Mouse (Mus musculus) spleen, postnatal 14 days (tissue): Measurements from ENCODE around the gene Dpf1.

ENCODE experiments used
- DNase-seq, 2 experiments: peaks; one replicate each; pipeline ENCODE4 v3.0.0; 2021 to 2022; ENCODE audit warnings: low spot score in 2 of 2

The Dpf1 gene

DNA sequence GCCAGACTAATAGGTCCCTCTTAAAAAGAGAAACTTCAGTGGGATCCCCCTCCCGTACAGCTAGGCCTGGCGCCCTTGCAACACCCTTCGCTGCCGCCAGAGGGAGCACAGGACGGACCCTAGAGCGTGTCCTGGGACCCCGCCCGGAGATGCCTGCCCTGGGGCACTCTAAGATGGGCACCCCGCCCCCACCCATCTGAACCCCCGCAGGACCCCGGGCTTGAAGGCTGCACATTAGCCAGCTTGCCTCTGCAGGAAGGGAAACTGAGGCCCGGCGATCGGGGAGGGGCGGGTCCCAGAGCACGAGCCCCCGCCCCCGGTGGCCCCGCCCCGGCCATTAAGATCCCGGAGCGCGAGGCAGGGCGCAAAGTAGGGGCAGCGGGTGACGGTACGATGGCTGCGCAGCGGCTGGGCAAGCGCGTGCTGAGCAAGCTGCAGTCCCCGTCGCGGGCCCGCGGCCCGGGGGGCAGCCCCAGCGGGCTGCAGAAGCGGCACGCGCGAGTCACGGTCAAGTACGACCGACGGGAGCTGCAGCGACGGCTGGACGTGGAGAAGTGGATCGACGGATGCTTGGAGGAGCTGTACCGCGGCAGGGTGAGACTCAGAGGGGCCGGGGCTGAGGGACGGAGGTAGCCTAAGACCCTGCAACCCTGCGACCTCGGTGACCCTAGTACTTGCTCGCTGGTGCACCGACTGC lies 14.7 kb upstream of the Dpf1 start, which contains the start of gene Ppp1r14a:
Gene Ppp1r14a (plus strand): TSS at position 367 of the 697 bp plus-strand sequence.
- DNase-seq, result peak; percentile 57 to 68

DNA sequence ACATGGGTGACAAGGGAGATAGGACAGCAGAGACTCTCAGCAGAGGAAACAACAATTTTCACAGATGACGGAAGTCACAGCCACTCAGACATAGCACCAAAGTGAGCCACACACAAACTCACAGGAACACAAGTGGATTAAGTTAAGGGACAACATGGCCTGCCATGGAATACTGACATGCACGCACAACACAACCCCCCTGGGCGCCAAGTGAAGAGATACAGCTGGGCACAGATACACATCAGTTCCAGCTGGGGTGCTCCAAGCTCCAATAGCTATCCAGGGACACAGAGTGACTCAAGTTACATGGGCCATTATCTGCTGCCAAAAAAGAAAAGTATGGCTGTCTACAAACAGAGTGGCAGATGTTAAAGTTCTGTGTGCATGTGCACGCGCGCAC lies 13.9 kb upstream of the Dpf1 start:
- DNase-seq, result no peak

DNA sequence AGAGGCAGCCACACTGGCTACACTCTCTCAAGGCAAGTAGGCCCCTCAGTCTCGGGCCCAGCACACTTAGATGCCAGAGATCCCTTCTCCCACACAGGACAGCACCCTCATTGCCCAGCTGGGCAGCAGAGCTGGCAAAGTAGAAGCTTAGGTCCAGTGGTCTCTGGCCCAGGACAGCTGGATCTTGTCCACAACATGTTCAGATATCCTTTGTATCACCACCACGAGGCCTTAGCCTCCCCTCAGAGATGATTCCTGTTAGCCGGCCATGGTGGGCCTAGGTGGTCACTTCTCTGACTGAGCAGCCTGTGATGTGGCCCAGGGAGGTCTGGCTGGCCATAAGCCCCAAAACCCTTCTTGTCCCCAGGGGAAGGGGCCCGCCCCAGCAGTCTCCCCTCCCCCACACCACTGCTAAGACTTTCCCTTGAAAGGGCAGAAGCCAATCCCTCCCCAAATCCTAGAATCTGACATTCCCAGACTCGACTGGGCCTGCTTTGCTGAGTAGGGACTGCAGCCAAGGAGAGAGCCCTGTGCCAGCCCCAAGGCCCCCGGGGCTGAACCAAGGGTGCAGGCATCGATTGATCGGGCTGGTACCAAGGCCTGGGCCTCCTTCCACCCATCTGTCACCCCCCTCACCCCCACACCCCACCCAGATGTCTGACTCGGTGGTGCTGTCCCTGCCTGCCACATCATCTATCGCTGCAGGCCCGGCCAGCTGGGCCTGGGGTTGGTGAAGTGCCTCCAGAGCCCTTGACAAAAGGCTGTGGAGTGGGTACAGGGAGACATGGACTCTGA lies 12.9 kb upstream of the Dpf1 start:
- no peak for DNase-seq

DNA sequence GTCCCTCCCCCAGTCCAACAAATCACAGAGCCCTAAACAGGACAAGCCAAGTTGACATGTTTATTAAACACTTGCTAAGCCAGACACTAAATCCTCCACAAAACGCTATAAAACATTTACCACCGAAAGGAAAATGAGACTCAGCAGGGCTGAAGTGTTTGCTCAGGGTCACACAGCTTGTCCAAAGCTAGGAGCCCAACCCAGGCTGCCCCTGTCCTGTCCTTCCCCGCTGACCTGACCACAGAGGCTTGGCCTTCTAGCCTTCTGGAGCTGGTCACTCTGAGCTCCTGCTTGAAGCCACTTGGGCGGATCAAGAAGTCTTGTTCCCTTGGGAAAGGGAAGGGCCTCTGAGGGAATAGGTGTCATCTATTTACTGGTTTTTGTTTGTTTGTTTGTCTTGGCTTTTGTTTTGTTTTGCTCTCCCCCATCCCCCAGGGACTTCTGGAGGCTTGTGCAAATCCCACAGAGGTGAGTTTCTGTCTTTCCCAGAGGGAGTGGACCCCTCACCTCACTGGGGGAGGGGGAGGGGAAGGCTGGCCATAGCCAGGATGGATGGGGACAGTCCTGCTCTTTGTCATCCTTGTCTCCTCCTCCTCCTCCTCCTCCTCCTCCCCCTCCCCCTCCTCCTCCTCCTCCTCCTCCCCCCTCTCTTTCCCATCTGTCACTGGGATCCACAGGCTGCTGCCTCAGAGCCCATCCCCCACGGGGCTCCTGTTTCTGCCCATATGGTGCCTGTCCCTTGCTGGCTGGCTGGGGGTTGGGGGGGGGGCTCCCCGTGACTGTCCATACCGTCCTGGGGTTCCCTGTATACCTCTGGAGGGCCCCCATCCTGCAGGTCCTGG lies 11.9 kb upstream of the Dpf1 start:
- no peak for DNase-seq

DNA sequence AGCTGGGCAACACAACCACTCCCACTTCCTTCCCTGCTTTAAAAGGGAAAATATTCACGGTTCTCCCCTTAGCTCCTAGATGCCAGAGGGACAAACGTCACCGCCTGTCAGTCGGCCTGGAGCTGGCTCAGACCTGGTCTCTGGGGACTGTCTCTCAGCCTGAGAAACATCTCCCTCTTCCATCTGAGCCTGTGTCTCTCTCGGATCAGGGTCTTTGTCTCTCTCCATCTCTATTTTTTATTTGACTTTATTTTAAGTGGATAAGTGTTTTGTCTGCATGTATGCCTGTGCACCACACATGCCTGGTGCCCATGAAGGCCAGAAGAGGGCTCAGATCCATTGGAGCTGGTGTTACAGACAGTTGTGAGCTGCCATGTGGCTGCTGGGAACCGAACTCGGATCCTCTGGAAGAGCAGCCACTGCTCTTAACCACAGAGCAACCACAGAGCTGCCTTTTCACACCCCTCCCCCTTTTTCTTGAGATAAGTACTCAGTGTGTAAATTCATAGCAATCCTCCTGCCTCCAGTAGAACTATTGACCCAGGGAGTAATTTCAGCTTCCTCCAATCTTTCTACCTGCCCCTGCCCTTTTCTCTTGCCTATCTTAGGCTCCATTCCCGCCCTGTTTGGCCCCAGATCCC lies 11.2 kb upstream of the Dpf1 start:
- DNase-seq, result no peak

DNA sequence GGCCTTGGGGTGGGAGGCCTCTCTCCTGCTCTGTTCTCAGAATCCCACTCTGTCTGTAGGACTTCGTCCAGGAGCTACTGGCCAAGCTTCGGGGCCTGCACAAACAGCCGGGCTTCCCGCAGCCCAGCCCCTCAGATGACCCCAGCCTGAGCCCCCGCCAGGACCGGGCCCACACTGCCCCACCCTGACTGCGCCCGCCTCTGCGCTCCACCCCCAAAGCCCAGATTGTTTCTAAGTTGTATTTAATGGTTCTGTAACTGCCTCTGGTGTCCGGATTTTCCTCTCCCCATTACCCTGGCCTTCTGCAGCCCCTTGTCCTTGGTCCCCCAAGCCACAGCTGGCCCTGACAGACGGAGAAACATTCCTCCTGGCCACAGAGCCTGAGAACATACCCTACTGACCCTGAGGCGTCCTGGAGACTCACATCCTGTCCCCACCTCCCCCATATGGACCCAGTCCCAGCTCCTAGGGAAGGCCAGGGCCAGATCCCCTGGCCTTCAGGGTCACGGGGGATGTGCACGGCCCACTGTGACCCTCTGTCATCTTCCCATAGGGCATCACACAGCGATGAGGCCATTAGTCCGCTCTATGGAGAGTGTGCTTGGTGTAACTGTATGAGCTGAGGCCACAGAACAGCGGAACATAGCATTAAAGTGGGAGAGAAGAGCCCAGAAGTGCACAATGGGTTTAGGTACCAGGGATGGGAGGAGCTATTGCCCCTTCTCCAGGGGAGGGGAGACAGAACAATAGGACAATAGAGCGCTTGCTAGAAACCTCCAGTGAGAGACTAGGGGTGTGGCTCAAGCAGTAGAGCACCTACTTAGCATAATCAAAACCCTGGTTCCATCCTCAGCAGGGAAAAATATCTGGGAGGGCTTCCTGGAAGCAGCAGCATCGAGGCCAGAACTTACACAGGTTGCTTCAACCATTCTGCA lies 10.4 kb upstream of the Dpf1 start:
- DNase-seq, result no peak

DNA sequence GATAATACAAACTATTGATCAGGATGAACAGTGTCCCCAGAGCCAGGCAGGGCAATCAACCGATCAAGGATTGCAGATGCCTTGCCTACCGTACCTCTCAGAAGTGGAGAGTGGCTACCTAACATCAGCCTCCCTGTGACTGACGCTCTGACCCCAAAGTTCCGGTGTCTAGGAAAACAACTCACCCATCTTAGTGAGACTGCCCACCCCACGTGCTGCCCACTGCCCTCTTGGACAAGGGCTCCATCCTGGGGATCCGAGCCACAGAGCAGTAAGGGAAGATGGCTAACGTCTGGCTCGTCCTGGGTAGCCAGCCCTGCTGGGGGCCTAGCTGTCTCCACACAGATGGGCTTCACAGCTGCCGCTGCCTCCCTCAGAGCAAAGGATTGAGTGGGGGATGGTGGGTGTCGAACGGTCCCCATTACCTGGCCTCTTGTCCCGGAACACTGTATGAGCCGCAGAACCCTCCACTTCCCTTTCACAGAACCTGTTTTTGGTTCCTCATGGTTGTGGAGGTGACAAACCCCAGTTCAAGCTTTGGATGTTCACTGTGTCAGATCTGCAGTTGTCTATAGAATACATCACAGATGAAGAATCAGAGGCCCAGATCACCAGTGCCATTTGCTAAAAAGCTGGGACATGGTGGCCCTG lies 9.5 kb upstream of the Dpf1 start:
- DNase-seq, result no peak

DNA sequence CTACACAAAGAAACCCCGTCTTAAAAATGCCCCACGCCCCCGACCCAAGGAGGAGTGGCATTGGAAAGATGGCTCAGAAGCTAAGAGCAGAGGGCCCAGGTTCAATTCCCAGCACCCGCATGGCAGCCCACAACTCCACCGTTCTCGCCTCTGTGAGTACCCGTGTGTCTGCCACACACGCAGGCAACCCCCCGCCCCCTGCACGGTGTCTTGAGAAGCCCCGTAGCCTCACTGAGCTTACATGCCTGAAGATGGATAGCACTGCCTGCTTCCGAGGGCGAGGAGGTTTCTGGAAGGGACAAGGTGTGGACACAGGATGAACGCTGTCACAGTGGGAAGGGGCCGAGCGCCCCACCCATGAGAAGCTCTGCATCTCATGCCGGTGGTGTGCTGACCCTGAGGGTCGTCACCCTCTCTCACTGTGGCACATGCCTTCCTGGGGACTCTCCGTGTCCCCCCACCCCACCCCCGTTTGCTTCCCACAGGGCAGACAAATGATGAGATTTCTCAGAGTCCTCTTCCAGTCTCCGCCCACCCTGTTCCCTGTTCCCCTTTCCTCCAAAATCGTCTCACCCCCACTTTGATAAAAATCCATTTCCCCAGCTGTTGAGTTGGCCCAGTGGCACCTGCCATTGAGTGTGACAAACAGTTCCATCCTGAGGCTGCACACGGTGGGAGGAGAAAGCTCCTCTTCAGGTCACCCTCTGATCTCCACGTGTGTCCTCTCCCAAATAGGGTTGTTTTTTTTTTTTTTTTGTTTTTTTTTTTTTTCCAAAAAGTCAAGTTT lies 7.7 kb upstream of the Dpf1 start:
- no peak for DNase-seq

DNA sequence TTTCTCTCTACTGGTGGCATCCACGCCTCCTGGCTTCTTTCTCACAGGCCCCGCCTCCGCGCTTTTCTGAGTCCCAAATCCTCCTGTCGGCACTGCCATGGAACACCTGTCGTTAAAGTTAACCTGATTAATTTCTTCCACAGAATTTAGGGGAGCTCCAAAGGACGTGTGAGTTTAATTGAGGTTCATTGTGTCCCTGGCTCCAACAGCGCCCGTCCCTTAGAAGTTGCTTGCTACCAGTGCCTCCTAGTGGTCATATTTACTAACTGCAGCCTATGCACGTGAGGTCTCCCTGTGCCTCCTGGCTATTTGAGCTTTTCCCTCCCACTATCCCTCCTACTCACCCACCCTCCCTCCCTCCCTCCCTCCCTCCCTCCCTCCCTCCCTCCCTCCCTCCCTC lies 6.8 kb upstream of the Dpf1 start:
- peak in 1 of 2 experiments; percentile 54 for DNase-seq

DNA sequence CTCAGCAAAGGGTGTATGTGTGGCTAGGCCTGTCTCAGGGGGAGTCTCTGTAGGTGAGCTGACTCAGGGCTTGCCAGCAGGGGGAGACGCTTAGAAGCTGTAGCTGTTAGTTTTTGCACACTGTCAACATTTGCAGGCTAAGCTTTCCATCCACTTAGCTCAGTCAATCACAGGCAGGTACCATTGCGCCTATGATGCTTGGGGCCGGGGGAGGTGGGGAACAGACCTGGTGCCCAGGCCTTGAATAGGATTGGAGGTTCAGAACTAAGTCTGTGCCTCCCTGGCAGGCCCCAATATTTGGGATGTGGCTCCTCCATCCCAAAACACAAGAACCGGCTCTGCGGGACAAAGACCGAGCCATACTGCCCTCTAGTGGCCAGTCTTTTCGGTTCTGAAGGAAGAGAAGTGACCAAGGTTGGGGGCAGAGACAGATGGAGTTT lies 2.6 kb upstream of the Dpf1 start:
- peak in 1 of 2 experiments; percentile 55 for DNase-seq

DNA sequence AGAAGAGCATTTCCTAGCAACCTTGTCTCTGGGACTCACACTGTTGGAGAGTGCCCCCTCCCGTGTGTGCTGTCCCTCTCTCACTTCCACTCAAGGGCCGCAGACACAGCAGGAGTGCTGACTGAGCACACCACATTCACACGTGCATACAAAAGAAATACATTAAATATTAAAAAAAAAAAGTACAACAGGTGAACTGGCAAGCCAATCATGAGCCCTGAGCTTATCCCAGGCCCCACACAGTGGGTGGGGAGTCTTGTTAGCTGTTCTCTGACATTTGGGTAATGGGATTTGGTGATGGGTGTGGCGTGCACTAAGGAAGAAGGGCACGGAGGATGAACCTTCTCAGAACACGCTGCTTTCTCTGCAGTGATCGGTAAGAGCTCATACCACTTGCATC lies 1.1 kb upstream of the Dpf1 start:
- no peak for DNase-seq

DNA sequence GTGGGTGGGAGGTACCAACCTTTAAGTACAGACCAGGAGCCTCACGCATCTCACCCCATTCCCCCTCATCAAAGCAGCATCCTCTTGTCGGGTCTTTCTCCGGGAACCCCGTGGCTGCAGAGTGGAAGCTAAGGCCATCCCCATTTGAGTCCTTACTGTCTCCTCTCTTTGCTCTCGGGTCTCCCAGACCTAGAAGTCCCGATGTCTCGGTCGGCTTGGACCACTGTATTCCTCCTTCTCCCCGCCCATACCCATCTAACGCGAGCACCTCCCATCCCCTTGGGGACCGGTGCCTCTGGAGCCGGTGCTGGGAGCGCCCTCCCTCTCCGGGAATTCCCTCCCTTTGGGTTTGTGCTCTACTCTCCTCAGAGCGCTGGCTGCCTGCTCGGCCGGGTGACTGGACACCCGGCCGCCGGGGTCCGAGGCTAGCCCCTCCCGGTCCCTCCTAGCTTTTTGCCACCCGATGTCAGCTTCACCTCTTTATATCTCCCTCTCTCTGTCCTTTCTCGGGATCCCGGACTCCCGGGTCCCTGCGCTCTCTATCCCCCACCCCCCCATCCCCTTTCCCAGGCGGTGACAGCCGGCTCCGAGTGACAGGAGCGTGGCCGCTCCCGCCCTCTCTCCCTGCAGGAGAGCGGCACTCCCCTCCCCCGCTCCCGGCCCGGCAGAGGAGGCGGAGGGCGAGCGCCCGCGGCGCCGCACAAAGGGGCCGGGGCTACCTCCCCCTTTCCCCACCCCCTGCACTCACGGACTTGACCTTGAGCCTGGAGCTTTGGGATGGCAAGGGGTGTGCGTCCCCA lies 912 bp downstream of the Dpf1 start:
- DNase-seq, result no peak

DNA sequence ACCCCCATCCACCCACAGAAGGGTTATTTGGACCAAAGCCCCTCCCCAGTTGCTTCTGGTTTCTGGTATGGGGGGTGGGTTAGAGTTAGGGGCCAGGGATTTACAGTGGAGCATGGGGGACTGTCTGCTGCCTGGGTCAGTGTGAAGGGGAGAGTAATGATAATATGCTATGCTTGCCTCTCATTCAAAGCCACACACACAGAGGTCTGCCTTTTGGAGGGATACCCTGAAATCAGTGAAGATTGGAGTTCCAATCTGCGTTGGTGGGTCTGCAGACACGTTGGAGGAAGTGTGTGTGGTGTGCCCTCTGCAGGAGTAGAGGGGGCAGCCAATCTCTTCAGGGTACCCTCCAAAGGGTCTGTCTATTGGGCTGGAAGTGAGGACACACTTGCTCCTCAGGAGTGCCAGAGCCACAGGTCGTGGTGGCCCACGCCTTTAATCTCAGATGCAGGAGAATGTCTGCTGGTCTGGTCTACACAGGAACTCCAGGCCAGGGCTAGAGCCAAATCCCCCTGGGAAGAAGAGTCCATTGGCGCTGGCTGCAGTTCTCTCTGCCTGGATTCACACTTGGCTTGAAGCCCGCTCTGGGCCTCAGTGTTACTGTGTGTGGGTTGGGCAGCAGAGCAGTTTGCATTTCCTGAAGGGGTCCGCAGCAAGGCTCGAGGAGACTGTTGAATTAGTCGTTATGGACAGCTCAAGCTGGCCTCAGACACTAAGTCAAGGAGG lies 1.7 kb downstream of the Dpf1 start:
- no peak for DNase-seq

DNA sequence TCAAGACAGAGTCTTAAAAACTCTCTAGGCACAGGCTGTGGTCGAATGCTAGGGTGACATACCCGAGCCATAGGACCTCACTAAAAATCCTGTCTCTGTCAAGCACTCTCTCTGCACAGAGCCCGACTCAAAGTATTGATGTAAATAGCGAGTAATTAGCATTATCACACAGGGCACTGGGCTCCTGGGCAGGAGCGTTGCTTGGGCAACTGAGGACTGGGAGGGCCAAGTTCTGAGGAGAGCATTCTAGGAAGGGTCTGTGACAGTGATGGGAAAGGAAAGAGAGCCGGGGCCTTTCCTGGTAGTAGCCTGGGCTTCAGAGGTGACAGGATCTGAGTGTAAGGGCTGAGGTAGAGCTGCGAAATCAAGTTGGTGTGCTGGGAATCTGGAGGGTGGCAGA lies 2.4 kb downstream of the Dpf1 start:
- no peak for DNase-seq

DNA sequence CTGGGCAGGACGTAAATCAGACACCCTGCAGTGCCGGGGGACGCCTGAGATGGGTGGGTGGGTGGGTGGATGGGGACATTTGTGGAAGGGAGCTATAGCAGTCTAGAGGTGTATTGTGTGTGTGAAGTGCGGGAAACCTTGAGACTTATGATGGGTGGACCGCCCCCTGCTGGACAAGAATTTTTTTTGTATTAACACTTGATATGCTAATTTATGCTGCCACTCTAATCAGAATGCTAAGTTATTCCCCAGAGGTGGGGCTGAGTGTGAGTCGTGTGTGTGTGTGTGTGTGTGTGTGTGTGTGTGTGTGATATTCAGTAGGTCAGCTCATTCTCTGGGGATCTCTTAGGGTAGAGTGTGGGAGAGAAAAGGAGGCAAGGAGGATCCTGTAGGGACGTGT lies 2.9 kb downstream of the Dpf1 start:
- no peak for DNase-seq

DNA sequence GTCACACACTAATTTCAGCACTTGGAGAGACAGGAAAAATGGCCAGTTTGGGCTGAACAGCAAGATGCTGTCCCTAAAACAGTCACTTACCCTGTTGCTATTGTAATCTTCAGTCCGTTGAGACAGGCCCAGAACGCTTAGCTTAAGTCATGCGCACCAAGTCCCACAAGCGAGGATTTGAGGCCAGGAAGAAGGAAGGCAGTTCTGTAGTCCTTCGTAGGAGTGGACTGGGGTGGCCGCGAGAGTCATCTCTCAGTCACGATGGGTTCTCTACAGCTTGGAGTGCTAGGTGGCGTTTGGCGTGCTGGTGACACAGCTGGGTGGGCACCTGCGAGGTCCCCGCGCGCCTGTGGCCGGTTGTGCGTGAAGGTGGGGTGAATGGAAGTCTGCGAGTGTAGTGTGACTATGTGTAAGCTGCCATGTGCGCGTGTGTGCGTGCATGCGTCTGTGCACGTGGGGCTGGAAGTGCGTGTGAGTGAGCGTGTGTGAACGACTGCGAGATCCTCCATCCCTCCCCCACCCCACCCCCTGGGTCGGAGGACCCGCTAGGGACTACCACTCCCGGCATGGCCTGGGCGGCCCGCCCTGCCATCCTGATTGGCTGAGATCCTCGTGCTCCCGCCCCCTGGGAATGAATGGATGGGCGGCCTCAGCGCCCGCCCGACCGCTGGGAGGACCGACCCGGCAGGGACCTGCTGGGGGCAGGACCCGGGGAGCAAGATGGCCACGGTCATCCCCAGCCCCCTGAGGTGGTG lies 3.8 kb downstream of the Dpf1 start:
- peak; percentile 54 to 59 for DNase-seq

DNA sequence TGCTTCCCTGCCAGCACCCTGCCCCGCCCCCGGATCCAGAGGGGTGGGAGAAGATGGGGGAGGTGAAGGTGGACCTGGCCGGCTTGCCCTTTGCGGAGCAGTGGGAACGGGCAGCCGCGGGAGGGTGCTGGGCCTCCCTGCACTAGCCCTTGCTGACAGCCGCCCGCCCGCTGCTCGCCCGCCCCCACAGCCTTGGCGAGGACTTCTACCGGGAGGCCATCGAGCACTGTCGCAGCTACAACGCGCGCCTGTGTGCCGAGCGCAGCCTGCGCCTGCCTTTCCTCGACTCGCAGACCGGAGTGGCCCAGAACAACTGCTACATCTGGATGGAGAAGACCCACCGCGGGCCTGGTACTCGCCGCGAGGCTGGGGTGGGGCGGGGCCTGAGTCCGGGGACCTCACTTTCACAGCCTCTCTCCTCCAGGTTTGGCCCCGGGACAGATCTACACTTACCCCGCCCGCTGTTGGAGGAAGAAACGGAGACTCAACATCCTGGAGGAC lies 5.5 kb downstream of the Dpf1 start:
- DNase-seq, result no peak
